Mouse (Mus musculus): ENCODE data around the gene Clec18a. TPM values are rescaled to one million over a fixed set of nuclear protein-coding genes. Genes with fewer than 3 reads are reported as not detected.
A peak's percentile ranks its signal among the peaks of the same experiment; 100 is the strongest.

Clec18a gene
- polyA plus RNA-seq, 1 experiment = 0.04 TPM

GRCm38 (mm10) chr8:111056691-111057293 lies 35.4 kb downstream of the Clec18a start:
- peak; percentile 36; the same call in 1 of the 2 replicates for TF ChIP-seq CTCF (IDR thresholded peaks at IDR 0.05; ENCODE audit: borderline replicate concordance, control insufficient read depth, extremely low read depth, insufficient read depth, low read length, poor library complexity)
- TF ChIP-seq POLR2A (IDR thresholded peaks at IDR 0.05; ENCODE audit: control insufficient read depth, extremely low read depth, insufficient read depth, low read length, poor library complexity) = no peak
- H3K4me3 ChIP-seq (ENCODE audit: control insufficient read depth, insufficient read depth, low read length) = peak overlapping the region; percentile 92
- no peak overlapping the region for H3K27ac ChIP-seq (ENCODE audit: control insufficient read depth, insufficient read depth, low read length)
- peaks cover 21% of the 10 kb centered on the region for H3K36me3 ChIP-seq (ENCODE audit: control insufficient read depth, insufficient read depth, low read length)
- DNase-seq = no peak
- H3K27me3 ChIP-seq (ENCODE audit: control insufficient read depth, insufficient read depth, low read length) = no peaks in the 10 kb centered on the region
- peaks cover 8% of the 10 kb centered on the region for H3K4me1 ChIP-seq (replicated peaks; ENCODE audit: control insufficient read depth, insufficient read depth, low read length)
- 1% methylated on average over 63 of the region's 63 CpGs for WGBS

- Histone ChIP-seq H3K27ac (ENCODE audit: control insufficient read depth, insufficient read depth, low read length) (no peak within 1 kb of the TSS), H3K36me3 (ENCODE audit: control insufficient read depth, insufficient read depth, low read length) (peaks cover 21% of the 10 kb centered on the region), H3K4me1 (replicated peaks; ENCODE audit: control insufficient read depth, insufficient read depth, low read length) (peaks cover 5% of the 10 kb centered on the region), H3K27me3 (ENCODE audit: control insufficient read depth, insufficient read depth, low read length) (no peaks in the 10 kb centered on the region), H3K4me3 (ENCODE audit: control insufficient read depth, insufficient read depth, low read length) (peak within 1 kb of the TSS; percentile 92)
- peak; percentile 90 for DNase-seq
- 2% methylated on average over 68 of the region's 68 CpGs for WGBS
- TF ChIP-seq CTCF (IDR thresholded peaks at IDR 0.05; ENCODE audit: borderline replicate concordance, control insufficient read depth, extremely low read depth, insufficient read depth, low read length, poor library complexity) (peak; percentile 85), POLR2A (IDR thresholded peaks at IDR 0.05; ENCODE audit: control insufficient read depth, extremely low read depth, insufficient read depth, low read length, poor library complexity) (peak; percentile 48)
These were observed 36.0 kb downstream of the Clec18a start, which contains the start of gene Exosc6 for GRCm38 (mm10) chr8:111056158-111056663. Gene Exosc6 (plus strand): TSS chr8:111056339.

DNA sequence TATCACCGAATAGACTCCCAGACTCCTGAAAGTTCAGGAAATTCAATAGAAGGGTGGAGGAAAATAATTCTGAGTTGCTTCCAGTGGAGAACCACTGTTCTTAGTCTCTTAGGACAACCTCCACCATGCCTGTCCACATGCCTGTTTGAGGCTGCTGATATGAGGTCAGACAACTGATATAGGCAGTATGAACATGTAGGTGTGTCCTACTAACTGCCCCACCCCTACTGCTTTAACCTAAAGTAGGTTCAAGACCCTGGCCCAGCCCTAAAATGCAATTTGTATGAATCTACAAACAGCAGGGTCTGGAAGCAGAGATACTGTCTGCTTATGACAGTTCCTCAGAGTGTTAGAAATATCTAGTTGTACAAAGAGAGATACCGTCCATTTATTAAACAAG lies 36.6 kb downstream of the Clec18a start:
- TF ChIP-seq POLR2A (IDR thresholded peaks at IDR 0.05; ENCODE audit: control insufficient read depth, extremely low read depth, insufficient read depth, low read length, poor library complexity) (no peak), CTCF (IDR thresholded peaks at IDR 0.05; ENCODE audit: borderline replicate concordance, control insufficient read depth, extremely low read depth, insufficient read depth, low read length, poor library complexity) (no peak)
- Histone ChIP-seq H3K27ac (ENCODE audit: control insufficient read depth, insufficient read depth, low read length) (no peak overlapping the region), H3K36me3 (ENCODE audit: control insufficient read depth, insufficient read depth, low read length) (peaks cover 24% of the 10 kb centered on the region), H3K4me3 (ENCODE audit: control insufficient read depth, insufficient read depth, low read length) (no peak overlapping the region), H3K27me3 (ENCODE audit: control insufficient read depth, insufficient read depth, low read length) (no peaks in the 10 kb centered on the region), H3K4me1 (replicated peaks; ENCODE audit: control insufficient read depth, insufficient read depth, low read length) (peaks cover 5% of the 10 kb centered on the region)
- DNase-seq = no peak
- 97% methylated on average over 2 of the region's 2 CpGs for WGBS

DNA sequence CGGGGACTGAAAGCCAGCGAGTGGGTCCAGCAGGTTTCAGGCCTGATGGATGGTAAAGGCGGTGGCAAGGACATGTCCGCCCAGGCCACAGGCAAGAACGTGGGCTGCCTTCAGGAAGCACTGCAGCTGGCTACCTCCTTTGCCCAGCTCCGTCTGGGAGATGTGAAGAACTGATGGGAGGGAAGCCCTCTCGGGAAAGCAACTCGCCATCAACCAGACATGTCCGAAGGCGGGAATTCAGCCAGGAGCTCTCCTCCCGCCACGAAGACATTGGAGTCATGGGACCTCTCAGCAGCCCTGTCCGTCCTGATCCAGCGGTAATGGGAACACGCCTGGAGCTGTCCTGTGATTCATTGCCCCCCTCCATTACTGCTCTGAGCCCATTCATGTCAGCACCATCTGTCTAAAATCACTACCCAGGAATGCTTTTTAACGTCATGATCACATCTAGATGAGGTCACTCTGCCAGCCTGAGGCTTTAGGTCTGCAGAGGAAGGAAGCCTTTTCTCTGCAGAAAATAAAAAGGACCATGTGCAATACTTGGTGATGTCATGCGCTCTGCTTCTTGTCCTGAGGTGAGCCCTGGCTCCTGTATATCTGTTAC lies 37.1 kb downstream of the Clec18a start:
- no peaks in the 10 kb centered on the region for H3K27me3 ChIP-seq (ENCODE audit: control insufficient read depth, insufficient read depth, low read length)
- peaks cover 5% of the 10 kb centered on the region for H3K4me1 ChIP-seq (replicated peaks; ENCODE audit: control insufficient read depth, insufficient read depth, low read length)
- H3K4me3 ChIP-seq (ENCODE audit: control insufficient read depth, insufficient read depth, low read length) = no peak overlapping the region
- TF ChIP-seq CTCF (IDR thresholded peaks at IDR 0.05; ENCODE audit: borderline replicate concordance, control insufficient read depth, extremely low read depth, insufficient read depth, low read length, poor library complexity) (no peak), POLR2A (IDR thresholded peaks at IDR 0.05; ENCODE audit: control insufficient read depth, extremely low read depth, insufficient read depth, low read length, poor library complexity) (no peak)
- no peak for DNase-seq
- WGBS = 95% methylated on average over 17 of the region's 17 CpGs
- peaks cover 30% of the 10 kb centered on the region for H3K36me3 ChIP-seq (ENCODE audit: control insufficient read depth, insufficient read depth, low read length)
- no peak overlapping the region for H3K27ac ChIP-seq (ENCODE audit: control insufficient read depth, insufficient read depth, low read length)

- WGBS = 95% methylated on average over 12 of the region's 12 CpGs
- peaks cover 5% of the 10 kb centered on the region for H3K4me1 ChIP-seq (replicated peaks; ENCODE audit: control insufficient read depth, insufficient read depth, low read length)
- H3K27ac ChIP-seq (ENCODE audit: control insufficient read depth, insufficient read depth, low read length) = no peak overlapping the region
- no peak overlapping the region for H3K4me3 ChIP-seq (ENCODE audit: control insufficient read depth, insufficient read depth, low read length)
- TF ChIP-seq POLR2A (IDR thresholded peaks at IDR 0.05; ENCODE audit: control insufficient read depth, extremely low read depth, insufficient read depth, low read length, poor library complexity) (no peak), CTCF (IDR thresholded peaks at IDR 0.05; ENCODE audit: borderline replicate concordance, control insufficient read depth, extremely low read depth, insufficient read depth, low read length, poor library complexity) (no peak)
- peaks cover 40% of the 10 kb centered on the region for H3K36me3 ChIP-seq (ENCODE audit: control insufficient read depth, insufficient read depth, low read length)
- no peaks in the 10 kb centered on the region for H3K27me3 ChIP-seq (ENCODE audit: control insufficient read depth, insufficient read depth, low read length)
- DNase-seq = no peak
These were observed 38.3 kb downstream of the Clec18a start for GRCm38 (mm10) chr8:111053827-111054518.

GRCm38 (mm10) chr8:111049106-111049505 lies 43.1 kb downstream of the Clec18a start:
- no peak for TF ChIP-seq POLR2A (IDR thresholded peaks at IDR 0.05; ENCODE audit: control insufficient read depth, extremely low read depth, insufficient read depth, low read length, poor library complexity)
- no peak for TF ChIP-seq CTCF (IDR thresholded peaks at IDR 0.05; ENCODE audit: borderline replicate concordance, control insufficient read depth, extremely low read depth, insufficient read depth, low read length, poor library complexity)
- WGBS = 98% methylated on average over 7 of the region's 7 CpGs
- Histone ChIP-seq H3K27me3 (ENCODE audit: control insufficient read depth, insufficient read depth, low read length) (no peaks in the 10 kb centered on the region), H3K4me1 (replicated peaks; ENCODE audit: control insufficient read depth, insufficient read depth, low read length) (no peaks in the 10 kb centered on the region), H3K27ac (ENCODE audit: control insufficient read depth, insufficient read depth, low read length) (no peak overlapping the region), H3K36me3 (ENCODE audit: control insufficient read depth, insufficient read depth, low read length) (peaks cover 76% of the 10 kb centered on the region), H3K4me3 (ENCODE audit: control insufficient read depth, insufficient read depth, low read length) (no peak overlapping the region)
- DNase-seq = no peak

All from thymus, adult 2 months (tissue).